Mouse (Mus musculus): Measurements from ENCODE around the gene Foxn3.

Gene Foxn3

GRCm38 (mm10) chr12:99349650-99349997, 213.8 kb downstream of the Foxn3 start:
- DNase-seq (ENCODE audit: low spot score): no peak

GRCm38 (mm10) chr12:99348940-99349649, 214.3 kb downstream of the Foxn3 start:
- DNase-seq (ENCODE audit: low spot score): no peak

- DNase-seq (ENCODE audit: low spot score): no peak
Measured at GRCm38 (mm10) chr12:99347512-99347911, 215.9 kb downstream of the Foxn3 start.

- DNase-seq (ENCODE audit: low spot score): no peak
Measured at GRCm38 (mm10) chr12:99346982-99347381, 216.4 kb downstream of the Foxn3 start.

- DNase-seq (ENCODE audit: low spot score): no peak
Measured at GRCm38 (mm10) chr12:99345323-99345722, 218.1 kb downstream of the Foxn3 start.

DNA sequence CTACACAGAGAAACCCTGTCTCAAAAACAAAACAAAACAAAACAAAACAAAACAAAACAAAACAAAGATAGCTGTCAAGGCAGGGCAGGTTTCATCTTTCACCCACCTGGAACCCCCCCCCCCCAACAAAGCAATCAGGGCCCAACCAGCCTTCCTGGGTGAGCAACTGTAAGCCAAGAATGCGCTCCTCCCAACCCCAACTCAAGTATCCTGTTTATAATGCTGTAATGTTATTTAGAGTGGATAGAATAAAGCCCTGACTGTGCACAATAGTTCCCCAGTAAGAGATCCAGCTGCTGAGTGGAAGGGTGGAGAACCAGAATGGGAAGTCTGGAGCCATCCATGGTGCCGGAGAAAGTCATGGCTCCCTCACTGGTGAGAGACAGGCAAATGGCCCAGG, 220.0 kb downstream of the Foxn3 start:
- no peak for DNase-seq (ENCODE audit: low spot score)

- DNase-seq (ENCODE audit: low spot score): no peak
Measured at GRCm38 (mm10) chr12:99342160-99342559, 221.2 kb downstream of the Foxn3 start.

DNA sequence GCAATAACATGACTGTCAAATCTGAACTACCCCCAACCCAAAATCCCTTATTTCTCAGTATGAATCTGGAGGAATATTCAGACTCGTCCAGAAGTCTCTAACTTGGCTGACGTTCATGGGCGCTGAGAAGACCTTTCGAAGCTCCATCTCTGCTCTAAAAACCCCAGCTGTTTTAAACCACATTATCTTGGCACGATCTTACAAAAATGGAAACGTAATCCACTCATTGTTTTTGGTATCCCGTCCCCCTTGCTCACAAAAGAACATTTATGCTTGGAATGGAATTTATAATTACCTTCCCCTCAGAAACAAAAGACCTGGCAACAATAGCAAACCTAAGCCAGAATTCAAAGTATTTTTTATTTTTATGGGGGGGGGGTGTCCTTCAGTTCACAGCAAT, 221.6 kb downstream of the Foxn3 start:
- DNase-seq (ENCODE audit: low spot score): no peak

GRCm38 (mm10) chr12:99340418-99341182, 222.8 kb downstream of the Foxn3 start:
- no peak for DNase-seq (ENCODE audit: low spot score)

- DNase-seq (ENCODE audit: low spot score): no peak
Measured at GRCm38 (mm10) chr12:99339640-99340325, 223.6 kb downstream of the Foxn3 start.

- no peak for DNase-seq (ENCODE audit: low spot score)
Measured at GRCm38 (mm10) chr12:99338754-99339153, 224.6 kb downstream of the Foxn3 start.

GRCm38 (mm10) chr12:99337171-99337435, 226.3 kb downstream of the Foxn3 start:
- no peak for DNase-seq (ENCODE audit: low spot score)

DNA sequence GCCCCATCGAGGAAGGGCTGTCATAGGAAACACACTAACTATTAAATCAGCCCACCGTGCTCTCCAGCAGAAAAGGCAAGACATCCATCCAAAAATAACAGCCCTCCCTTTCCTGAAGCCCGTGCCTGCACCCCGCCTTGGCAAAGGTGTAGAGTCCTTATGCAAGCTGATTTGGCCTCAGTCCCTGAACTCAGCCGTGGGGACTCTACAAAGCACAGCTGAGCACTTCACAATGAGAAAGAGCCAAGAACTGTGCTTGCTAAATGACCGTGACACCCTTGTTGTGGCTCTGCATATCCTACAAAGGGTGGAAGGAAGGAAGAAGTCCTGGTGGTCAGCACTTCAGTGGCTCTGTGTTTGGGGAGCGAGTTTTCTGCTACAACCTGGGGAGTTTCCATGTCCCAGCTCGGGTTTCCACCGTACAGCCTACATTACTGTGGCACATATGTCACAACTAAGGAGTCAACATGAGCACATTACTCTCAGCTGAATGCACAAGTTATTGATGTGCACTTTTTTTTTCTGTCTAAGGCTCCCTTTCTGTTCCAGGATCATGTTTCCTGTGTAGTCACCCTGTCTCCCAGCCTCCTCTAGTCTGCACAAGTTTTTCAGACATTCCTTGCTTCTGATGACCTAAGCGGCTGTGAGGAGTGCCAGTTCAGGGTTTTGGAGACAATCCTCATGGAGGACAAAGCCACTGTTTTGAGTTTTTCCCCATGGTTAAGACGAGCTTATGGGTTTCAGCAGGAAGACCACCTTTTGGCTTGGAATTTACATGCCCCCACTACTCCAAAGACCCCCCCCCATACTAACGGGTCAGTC, 226.8 kb downstream of the Foxn3 start:
- DNase-seq (ENCODE audit: low spot score): peak; percentile 69

DNA sequence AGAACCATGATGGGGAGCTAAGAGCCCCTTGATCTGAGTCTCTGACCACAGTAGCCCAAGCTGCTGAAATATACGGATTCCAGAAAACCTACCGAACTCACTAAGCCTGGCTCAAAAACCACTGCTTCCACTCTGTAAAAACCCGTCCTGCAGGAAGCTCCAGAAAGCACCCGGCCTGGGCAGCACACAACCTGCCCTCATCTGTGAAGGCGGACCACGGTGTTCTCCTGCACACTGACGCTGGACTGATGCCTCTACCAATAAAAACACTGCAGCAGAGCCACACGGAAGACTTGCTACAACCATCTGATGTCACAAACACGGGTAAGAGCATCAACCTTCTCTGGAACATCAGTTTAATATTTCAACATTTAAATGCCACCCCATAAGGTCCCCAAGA, 227.8 kb downstream of the Foxn3 start:
- DNase-seq (ENCODE audit: low spot score): peak; percentile 69

GRCm38 (mm10) chr12:99334026-99334425, 229.4 kb downstream of the Foxn3 start:
- DNase-seq (ENCODE audit: low spot score): no peak

- no peak for DNase-seq (ENCODE audit: low spot score)
Measured at GRCm38 (mm10) chr12:99333304-99333968, 229.9 kb downstream of the Foxn3 start.

DNA sequence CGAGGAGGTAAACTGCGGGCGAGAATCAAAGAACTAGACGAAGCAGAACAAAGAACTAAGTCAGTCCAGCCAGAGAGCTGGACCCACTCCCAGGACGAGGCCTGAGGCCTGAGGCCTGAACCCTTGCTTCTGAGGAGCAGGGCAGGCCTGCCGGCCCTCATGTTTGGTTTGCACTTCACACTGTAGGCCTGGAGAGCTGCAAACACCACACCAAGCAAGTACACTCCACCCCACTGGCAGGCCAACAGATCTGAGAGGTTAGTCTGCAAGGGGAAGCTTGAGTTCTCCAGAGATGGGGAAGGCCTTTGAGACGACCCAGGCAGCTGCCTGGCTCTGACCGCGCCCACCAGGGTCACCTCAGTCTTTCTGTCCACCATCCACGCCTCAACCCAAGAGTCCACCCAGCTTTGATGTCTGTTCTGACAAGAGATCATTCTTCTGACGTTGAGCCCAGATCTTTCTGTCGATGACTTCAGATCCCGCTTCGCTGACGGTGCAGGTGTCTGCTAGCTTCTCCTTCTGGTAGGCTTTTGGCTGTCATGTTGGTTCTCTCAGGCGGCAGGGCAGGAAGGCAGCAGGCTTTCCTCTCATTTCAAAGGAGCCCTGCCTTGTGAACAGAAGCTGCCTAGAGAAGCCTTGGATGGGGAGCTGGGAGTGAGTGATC, 231.1 kb downstream of the Foxn3 start:
- DNase-seq (ENCODE audit: low spot score): no peak

GRCm38 (mm10) chr12:99331341-99331947, 231.9 kb downstream of the Foxn3 start:
- DNase-seq (ENCODE audit: low spot score): no peak

GRCm38 (mm10) chr12:99330822-99331285, 232.5 kb downstream of the Foxn3 start:
- DNase-seq (ENCODE audit: low spot score): peak; percentile 46

- DNase-seq (ENCODE audit: low spot score): no peak
Measured at GRCm38 (mm10) chr12:99329301-99330257, 233.8 kb downstream of the Foxn3 start.

All from urinary bladder, postnatal 14 days (tissue).